Mouse (Mus musculus) adrenal gland, postnatal 25 days (tissue): ENCODE measurements around the gene Krtap5-4. TPM values are rescaled to one million over a fixed set of nuclear protein-coding genes. Genes with fewer than 3 reads are reported as not detected.
"Not testable (repeated sequence)": the region's sequence is repeated elsewhere in the genome, so short reads cannot be mapped to it uniquely, and the experiment has no call there.

ENCODE experiments used
- DNase-seq: peaks from one replicate; pipeline ENCODE4 v3.0.0; 2021; ENCODE audit warnings: mixed read lengths
- total RNA-seq: library from RNA; stranded (reverse); gene quantifications from 2 replicates; pipeline ENCODE4 v1.2.3, GENCODE M21; 2021

Gene Krtap5-4
- total RNA-seq, 1 experiment from 2014 or later: not detected

- no peak for DNase-seq
These were observed 19.3 kb downstream of the Krtap5-4 start for GRCm38 (mm10) chr7:142322641-142323040.

- no peak for DNase-seq
These were observed 20.2 kb downstream of the Krtap5-4 start for GRCm38 (mm10) chr7:142323396-142324117.

GRCm38 (mm10) chr7:142326714-142327445 is 23.5 kb downstream of the Krtap5-4 start:
- no peak for DNase-seq

- no peak for DNase-seq
These were observed 25.2 kb downstream of the Krtap5-4 start for GRCm38 (mm10) chr7:142328507-142328906.

GRCm38 (mm10) chr7:142330271-142330724 is 26.9 kb downstream of the Krtap5-4 start:
- peak; percentile 30 for DNase-seq

- DNase-seq: no peak
These were observed 27.9 kb downstream of the Krtap5-4 start for GRCm38 (mm10) chr7:142331281-142331680.

- not testable (repeated sequence) for DNase-seq
These were observed 29.4 kb downstream of the Krtap5-4 start for GRCm38 (mm10) chr7:142332741-142333140.

- DNase-seq: peak; percentile 92
These were observed 30.9 kb downstream of the Krtap5-4 start for GRCm38 (mm10) chr7:142334246-142334645.

GRCm38 (mm10) chr7:142335151-142335550 is 31.8 kb downstream of the Krtap5-4 start:
- DNase-seq: peak; percentile 33

GRCm38 (mm10) chr7:142340269-142340970 is 37.1 kb downstream of the Krtap5-4 start:
- no peak for DNase-seq

GRCm38 (mm10) chr7:142341564-142342246 is 38.4 kb downstream of the Krtap5-4 start:
- no peak for DNase-seq

GRCm38 (mm10) chr7:142342247-142342640 is 38.9 kb downstream of the Krtap5-4 start:
- DNase-seq: no peak

GRCm38 (mm10) chr7:142347542-142347941 is 44.2 kb downstream of the Krtap5-4 start:
- no peak for DNase-seq

GRCm38 (mm10) chr7:142349308-142349961 is 46.1 kb downstream of the Krtap5-4 start:
- DNase-seq: no peak

GRCm38 (mm10) chr7:142351569-142351968 is 48.2 kb downstream of the Krtap5-4 start:
- DNase-seq: no peak

GRCm38 (mm10) chr7:142353854-142354253 is 50.5 kb downstream of the Krtap5-4 start:
- DNase-seq: no peak

Other genes with a start within 250 kb of the Krtap5-4 start
- gene Mob2, start 242.5 kb upstream of the Krtap5-4 start, total RNA-seq: 50.3 and 56.9 TPM in 2 replicates
- 3.9 and 4.7 TPM in 2 replicates for gene Dusp8, start 207.7 kb upstream of the Krtap5-4 start, total RNA-seq
- gene Gm45618, start 182.8 kb upstream of the Krtap5-4 start, total RNA-seq: not detected in 2 replicates
- gene Gm39115, start 167.5 kb upstream of the Krtap5-4 start, total RNA-seq: not detected in 2 replicates
- not detected in 2 replicates for gene Gm45337, start 158.9 kb upstream of the Krtap5-4 start, total RNA-seq
- gene Gm29735, start 146.4 kb upstream of the Krtap5-4 start, total RNA-seq: not detected in 2 replicates
- gene Gm4553, start 137.8 kb upstream of the Krtap5-4 start, total RNA-seq: not detected in 2 replicates
- gene Krtap5-2, start 127.5 kb upstream of the Krtap5-4 start, total RNA-seq: not detected in 2 replicates
- not detected in 2 replicates for gene Gm10153, start 113.2 kb upstream of the Krtap5-4 start, total RNA-seq
- gene Krtap5-3, start 102.2 kb upstream of the Krtap5-4 start, total RNA-seq: not detected in 2 replicates
- not detected in 2 replicates for gene Gm7579, start 91.7 kb upstream of the Krtap5-4 start, total RNA-seq
- gene Krtap5-5, start 73.6 kb upstream of the Krtap5-4 start, total RNA-seq: not detected in 2 replicates
- gene Gm40460, start 62.5 kb upstream of the Krtap5-4 start, total RNA-seq: not detected in 2 replicates
- gene Gm2431, start 45.2 kb upstream of the Krtap5-4 start, total RNA-seq: not detected in 2 replicates
- not detected in 2 replicates for gene Gm4559, start 29.2 kb upstream of the Krtap5-4 start, total RNA-seq
- not detected in 2 replicates for gene Krtap5-1, start 6.4 kb upstream of the Krtap5-4 start, total RNA-seq
- gene Ifitm10, start 70.2 kb downstream of the Krtap5-4 start, total RNA-seq: 3.0 and 4.1 TPM in 2 replicates
- gene Gm49369, start 79.1 kb downstream of the Krtap5-4 start, total RNA-seq: 0.55 TPM in 1 of 2 replicates, not detected in the other
- gene Ctsd, start 84.5 kb downstream of the Krtap5-4 start, total RNA-seq: 1,030 and 1,043 TPM in 2 replicates
- not detected in 2 replicates for gene Syt8, start 131.3 kb downstream of the Krtap5-4 start, total RNA-seq
- not detected in 2 replicates for gene Tnni2, start 138.3 kb downstream of the Krtap5-4 start, total RNA-seq
- 12.6 and 14.4 TPM in 2 replicates for gene Lsp1, start 157.3 kb downstream of the Krtap5-4 start, total RNA-seq
- gene Tnnt3, start 195.3 kb downstream of the Krtap5-4 start, total RNA-seq: not detected in 2 replicates
- gene Mrpl23, start 229.1 kb downstream of the Krtap5-4 start, total RNA-seq: 4.5 and 13.8 TPM in 2 replicates